Mouse (Mus musculus) heart, postnatal 36 days (tissue): ENCODE measurements at regions not wholly inside any gene's neighbourhood (a gene's known extent, or its start where the extent isn't known, plus 50 kb on each side); places are given as distances from the start of the nearest gene placed in this dataset.

Source experiments
- DNase-seq, 2 experiments: peaks; one replicate each; pipeline ENCODE4 v3.0.0; 2021 to 2022
- intact Hi-C: fragments of 180-260 bp; cut with DNase I; formaldehyde crosslinking; loops from one replicate; pipeline ENCODE4 v1.15.1; 2025

- intact Hi-C loops = loop anchor here (1.0 to 10.0 kb wide), 3 partner anchors 102 to 458 kb away; no protein-coding TSS in a partner anchor
- peak; percentile 52 to 71 for DNase-seq
Measured at GRCm38 (mm10) chr15:51696344-51697016, 2188.2 kb upstream of the Gm7489 start.

GRCm38 (mm10) chr15:51704198-51704597 is 2180.5 kb upstream of the Gm7489 start:
- intact Hi-C loops = no loop called here
- DNase-seq = no peak

- intact Hi-C loops = no loop called here
- DNase-seq = peak; percentile 65 to 67
Measured at GRCm38 (mm10) chr15:51709871-51710655, 2174.6 kb upstream of the Gm7489 start.

GRCm38 (mm10) chr15:51720873-51721308 is 2163.8 kb upstream of the Gm7489 start:
- intact Hi-C loops = no loop called here
- no peak for DNase-seq

- no peak for DNase-seq
- intact Hi-C loops = no loop called here
Measured at GRCm38 (mm10) chr15:51721363-51721762, 2163.3 kb upstream of the Gm7489 start.

- DNase-seq = no peak
- intact Hi-C loops = no loop called here
Measured at GRCm38 (mm10) chr15:51724127-51724526, 2160.6 kb upstream of the Gm7489 start.

- DNase-seq = no peak
- intact Hi-C loops = no loop called here
Measured at GRCm38 (mm10) chr15:51725457-51725856, 2159.2 kb upstream of the Gm7489 start.

- intact Hi-C loops = no loop called here
Measured at GRCm38 (mm10) chr15:51730106-51730505, 2154.6 kb upstream of the Gm7489 start.

GRCm38 (mm10) chr15:51730805-51731412 is 2153.8 kb upstream of the Gm7489 start:
- intact Hi-C loops = no loop called here
- peak; percentile 36 to 44 for DNase-seq

More at GRCm38 (mm10) chr15:51730106-51730505, 2154.6 kb upstream of the Gm7489 start:
- DNase-seq = no peak

GRCm38 (mm10) chr15:51734194-51734593 is 2150.5 kb upstream of the Gm7489 start:
- DNase-seq = no peak
- intact Hi-C loops = no loop called here
